Comparison of ENCODE assay signal across 9 mouse cellular contexts in genomic region chrX:95687119-95687518, GRCm38 (mm10). TPM values are rescaled to one million over a fixed set of nuclear protein-coding genes. Genes with fewer than 3 reads are reported as not detected.
DNase-seq lines count a peak whose midpoint lies in the region; ATAC-seq and TF ChIP-seq lines count a peak whose summit lies in the region.
"Had no signal": no experiment of that assay in that cellular context is flagged by ENCODE, and none has a peak within 500 bp of the region (broad histone marks: within the 10 kb centered on the region; RNA-seq: fewer than 3 reads in every experiment).

No protein-coding gene starts in this region.

- no peaks in the 10 kb centered on the region for H3K36me3 ChIP-seq in hindbrain, embryonic 16.5 days (ENCODE audit: control insufficient read depth, insufficient read depth, low read length)
- H3K36me3 ChIP-seq in hindbrain, embryonic 12.5 days: no peaks in the 10 kb centered on the region
- no peaks in the 10 kb centered on the region for H3K36me3 ChIP-seq in stomach, postnatal 0 days (ENCODE audit: control insufficient read depth, insufficient read depth, low read length)
- H3K36me3 ChIP-seq in liver, embryonic 12.5 days: no peaks in the 10 kb centered on the region
- H3K36me3 ChIP-seq: embryonic facial prominence, embryonic 15.5 days had no signal

- no peaks in the 10 kb centered on the region for H3K4me1 ChIP-seq in hindbrain, embryonic 16.5 days (ENCODE audit: control insufficient read depth, insufficient read depth, low read depth, low read length)
- no peaks in the 10 kb centered on the region for H3K4me1 ChIP-seq in hindbrain, embryonic 12.5 days
- H3K4me1 ChIP-seq in lung, adult 2 months (ENCODE audit: control insufficient read depth, insufficient read depth, low read length): no peaks in the 10 kb centered on the region
- H3K4me1 ChIP-seq in stomach, postnatal 0 days (replicated peaks; ENCODE audit: control insufficient read depth, insufficient read depth): no peaks in the 10 kb centered on the region
- H3K4me1 ChIP-seq in liver, embryonic 12.5 days: no peaks in the 10 kb centered on the region
- H3K4me1 ChIP-seq: embryonic facial prominence, embryonic 15.5 days had no signal

- no peaks in the 10 kb centered on the region for H3K9me3 ChIP-seq in hindbrain, embryonic 16.5 days (ENCODE audit: control insufficient read depth, low read length)
- H3K9me3 ChIP-seq in hindbrain, embryonic 12.5 days (replicated peaks): no peaks in the 10 kb centered on the region
- H3K9me3 ChIP-seq in stomach, postnatal 0 days (ENCODE audit: control insufficient read depth, low read length): no peaks in the 10 kb centered on the region
- H3K9me3 ChIP-seq in liver, embryonic 12.5 days (replicated peaks): no peaks in the 10 kb centered on the region
- H3K9me3 ChIP-seq: embryonic facial prominence, embryonic 15.5 days had no signal

- TF ChIP-seq POLR2A in lung, adult 2 months (IDR thresholded peaks at IDR 0.05; ENCODE audit: borderline replicate concordance, extremely low read depth, low read depth, low read length): no peak

- no peak for TF ChIP-seq EP300 in stomach, postnatal 0 days (optimal IDR thresholded peaks at IDR 0.05)

- no peak overlapping the region for H3K4me3 ChIP-seq in hindbrain, embryonic 16.5 days (ENCODE audit: low read length)
- H3K4me3 ChIP-seq in hindbrain, embryonic 12.5 days: no peak overlapping the region
- H3K4me3 ChIP-seq in lung, adult 2 months (replicated peaks; ENCODE audit: extremely low read depth, low read depth, low read length): no peak overlapping the region
- no peak overlapping the region for H3K4me3 ChIP-seq in stomach, postnatal 0 days (ENCODE audit: low read depth, low read length)
- H3K4me3 ChIP-seq in liver, embryonic 12.5 days: no peak overlapping the region
- H3K4me3 ChIP-seq: embryonic facial prominence, embryonic 15.5 days had no signal

- 80% methylated on average over 1 of the region's 1 CpGs for WGBS in hindbrain, embryonic 16.5 days
- 63% methylated on average over 1 of the region's 1 CpGs for WGBS in hindbrain, embryonic 12.5 days
- WGBS in lung, adult 2 months: 50% methylated on average over 1 of the region's 1 CpGs
- 39% methylated on average over 1 of the region's 1 CpGs for WGBS in stomach, postnatal 0 days
- WGBS in liver, embryonic 12.5 days (ENCODE audit: insufficient replicate concordance): 27% methylated on average over 1 of the region's 1 CpGs

- H3K27me3 ChIP-seq in hindbrain, embryonic 16.5 days (replicated peaks; ENCODE audit: control insufficient read depth, insufficient read depth, low read length): no peaks in the 10 kb centered on the region
- no peaks in the 10 kb centered on the region for H3K27me3 ChIP-seq in hindbrain, embryonic 12.5 days
- no peaks in the 10 kb centered on the region for H3K27me3 ChIP-seq in stomach, postnatal 0 days (ENCODE audit: control insufficient read depth, insufficient read depth, low read length)
- no peaks in the 10 kb centered on the region for H3K27me3 ChIP-seq in liver, embryonic 12.5 days (replicated peaks)
- H3K27me3 ChIP-seq: embryonic facial prominence, embryonic 15.5 days had no signal

- H3K4me2 ChIP-seq in hindbrain, embryonic 16.5 days (ENCODE audit: low read length): no peak overlapping the region
- H3K4me2 ChIP-seq in hindbrain, embryonic 12.5 days (replicated peaks): no peak overlapping the region
- no peak overlapping the region for H3K4me2 ChIP-seq in stomach, postnatal 0 days (replicated peaks; ENCODE audit: low read depth)
- H3K4me2 ChIP-seq in liver, embryonic 12.5 days: no peak overlapping the region
- H3K4me2 ChIP-seq: embryonic facial prominence, embryonic 15.5 days had no signal

- no peak overlapping the region for H3K27ac ChIP-seq in hindbrain, embryonic 16.5 days (ENCODE audit: low read depth, low read length)
- no peak overlapping the region for H3K27ac ChIP-seq in hindbrain, embryonic 12.5 days
- H3K27ac ChIP-seq in stomach, postnatal 0 days (replicated peaks): no peak overlapping the region
- no peak overlapping the region for H3K27ac ChIP-seq in liver, embryonic 12.5 days
- H3K27ac ChIP-seq: embryonic facial prominence, embryonic 15.5 days had no signal

- TF ChIP-seq CTCF in lung, adult 2 months (IDR thresholded peaks at IDR 0.05; ENCODE audit: insufficient read depth, low read length): no peak
- peak; percentile 47 for TF ChIP-seq CTCF in stomach, postnatal 0 days (IDR thresholded peaks at IDR 0.05; ENCODE audit: low read depth)

- peak; percentile 1 for DNase-seq in lung, postnatal 14 days
- DNase-seq in lung, adult 2 months: no peak
- DNase-seq in stomach, postnatal 0 days (ENCODE audit: low spot score): no peak
- DNase-seq in neural tube, embryonic 10.5 days (ENCODE audit: extremely low spot score, low spot score): no peak

- ATAC-seq in hindbrain, embryonic 16.5 days: 0 out of 2 replicates have a peak, but pooled peaks have one; percentile 45
- no peak for ATAC-seq in hindbrain, embryonic 12.5 days (ENCODE audit: low FRiP score)
- peak; percentile 54 for ATAC-seq in activated CD4-positive, CD25-positive, alpha-beta regulatory T cell, adult 4 months
- ATAC-seq in stomach, postnatal 0 days (ENCODE audit: low FRiP score, low TSS enrichment): no peak
- no peak for ATAC-seq in liver, embryonic 12.5 days

- H3K9ac ChIP-seq in hindbrain, embryonic 16.5 days (ENCODE audit: low read depth, low read length): no peak overlapping the region
- no peak overlapping the region for H3K9ac ChIP-seq in hindbrain, embryonic 12.5 days
- no peak overlapping the region for H3K9ac ChIP-seq in stomach, postnatal 0 days (ENCODE audit: low read length)
- no peak overlapping the region for H3K9ac ChIP-seq in liver, embryonic 12.5 days
- H3K9ac ChIP-seq: embryonic facial prominence, embryonic 15.5 days had no signal

RNA-seq across cellular contexts. Expression of gene Zc3h12b, which starts 24.4 kb away (rescaled TPM):
- 2.6 and 3.7 TPM in 2 replicates for polyA plus RNA-seq in hindbrain, embryonic 16.5 days (2015; fragmentation: Nextera tagmentation; extraction: Ambion mirVana)
- 3.7 and 4.4 TPM in 2 replicates for polyA plus RNA-seq in hindbrain, embryonic 12.5 days (2016; fragmentation: Nextera tagmentation; extraction: Ambion mirVana)
- 0.60 and 0.87 TPM in 2 replicates for polyA plus RNA-seq in lung, adult 2 months (2012; rRNA removed)
- polyA plus RNA-seq in activated CD4-positive, CD25-positive, alpha-beta regulatory T cell, adult 4 months (2017; shearing (Covaris generic)): 1 to 10 TPM in 1 of 2 experiments, under 1 TPM in 1; 0.69 to 1.2 TPM
- polyA plus RNA-seq in stomach, postnatal 0 days (2015; fragmentation: Nextera tagmentation; extraction: Ambion mirVana): 0.74 and 0.85 TPM in 2 replicates
- polyA plus RNA-seq in liver, embryonic 12.5 days (2016; fragmentation: Nextera tagmentation; extraction: Ambion mirVana): 0.46 and 0.48 TPM in 2 replicates

RNA-seq across cellular contexts. Expression of gene Zc4h2, which starts 28.8 kb away (rescaled TPM):
- polyA plus RNA-seq in hindbrain, embryonic 16.5 days (2015; fragmentation: Nextera tagmentation; extraction: Ambion mirVana): 58.8 and 64.7 TPM in 2 replicates
- 53.0 and 56.7 TPM in 2 replicates for polyA plus RNA-seq in hindbrain, embryonic 12.5 days (2016; fragmentation: Nextera tagmentation; extraction: Ambion mirVana)
- 1.2 and 2.7 TPM in 2 replicates for polyA plus RNA-seq in lung, adult 2 months (2012; rRNA removed)
- 1 to 10 TPM; 3.1 to 4.0 TPM for polyA plus RNA-seq in activated CD4-positive, CD25-positive, alpha-beta regulatory T cell, adult 4 months (2017; shearing (Covaris generic))
- polyA plus RNA-seq in stomach, postnatal 0 days (2015; fragmentation: Nextera tagmentation; extraction: Ambion mirVana): 4.9 and 5.1 TPM in 2 replicates
- 3.5 and 3.8 TPM in 2 replicates for polyA plus RNA-seq in liver, embryonic 12.5 days (2016; fragmentation: Nextera tagmentation; extraction: Ambion mirVana)

Comparison
In these comparisons a context has a peak if more than half of its experiments do, and no peak if none do; other contexts are left out.
1. ATAC-seq: peak in hindbrain, embryonic 16.5 days (single experiment) and activated CD4-positive, CD25-positive, alpha-beta regulatory T cell, adult 4 months (single experiment); none in hindbrain, embryonic 12.5 days (single experiment), stomach, postnatal 0 days (single experiment) and liver, embryonic 12.5 days (single experiment).